Mouse (Mus musculus): ENCODE data around the gene Dlgap1. TPM values are rescaled to one million over a fixed set of nuclear protein-coding genes. Genes with fewer than 3 reads are reported as not detected.

Dlgap1 gene
- polyA plus RNA-seq, 1 experiment from 2014 or later: 0.39 TPM

- Histone ChIP-seq H3K4me3 (ENCODE audit: low read length) (no peak overlapping the region), H3K4me2 (ENCODE audit: low read depth, low read length) (no peak overlapping the region), H3K9me3 (replicated peaks; ENCODE audit: control insufficient read depth, low read length) (no peaks in the 10 kb centered on the region), H3K27ac (ENCODE audit: low read length) (no peak overlapping the region), H3K9ac (ENCODE audit: low read length) (no peak overlapping the region), H3K36me3 (ENCODE audit: control insufficient read depth, insufficient read depth) (no peaks in the 10 kb centered on the region), H3K4me1 (ENCODE audit: control insufficient read depth, insufficient read depth, low read length) (no peaks in the 10 kb centered on the region), H3K27me3 (ENCODE audit: control insufficient read depth, insufficient read depth, low read length) (no peaks in the 10 kb centered on the region)
- no peak for ATAC-seq (replicated peaks; ENCODE audit: extremely low read depth, insufficient read depth, low FRiP score)
- 81% methylated on average over 11 of the region's 11 CpGs for WGBS
Measured at GRCm38 (mm10) chr17:70307418-70308176, 338.7 kb downstream of the Dlgap1 start.

GRCm38 (mm10) chr17:70308364-70309231 is 339.7 kb downstream of the Dlgap1 start:
- Histone ChIP-seq H3K4me1 (ENCODE audit: control insufficient read depth, insufficient read depth, low read length) (no peaks in the 10 kb centered on the region), H3K4me3 (ENCODE audit: low read length) (no peak overlapping the region), H3K4me2 (ENCODE audit: low read depth, low read length) (no peak overlapping the region), H3K9ac (ENCODE audit: low read length) (no peak overlapping the region), H3K27me3 (ENCODE audit: control insufficient read depth, insufficient read depth, low read length) (no peaks in the 10 kb centered on the region), H3K9me3 (replicated peaks; ENCODE audit: control insufficient read depth, low read length) (no peaks in the 10 kb centered on the region), H3K27ac (ENCODE audit: low read length) (no peak overlapping the region), H3K36me3 (ENCODE audit: control insufficient read depth, insufficient read depth) (no peaks in the 10 kb centered on the region)
- ATAC-seq (replicated peaks; ENCODE audit: extremely low read depth, insufficient read depth, low FRiP score): no peak
- WGBS: 69% methylated on average over 22 of the region's 22 CpGs

- H3K4me2 ChIP-seq (ENCODE audit: low read depth, low read length): no peak overlapping the region
- ATAC-seq (replicated peaks; ENCODE audit: extremely low read depth, insufficient read depth, low FRiP score): no peak
- no peak overlapping the region for H3K9ac ChIP-seq (ENCODE audit: low read length)
- no peaks in the 10 kb centered on the region for H3K4me1 ChIP-seq (ENCODE audit: control insufficient read depth, insufficient read depth, low read length)
- WGBS: 74% methylated on average over 5 of the region's 5 CpGs
- no peaks in the 10 kb centered on the region for H3K27me3 ChIP-seq (ENCODE audit: control insufficient read depth, insufficient read depth, low read length)
- no peak overlapping the region for H3K4me3 ChIP-seq (ENCODE audit: low read length)
- H3K27ac ChIP-seq (ENCODE audit: low read length): no peak overlapping the region
- H3K36me3 ChIP-seq (ENCODE audit: control insufficient read depth, insufficient read depth): no peaks in the 10 kb centered on the region
- H3K9me3 ChIP-seq (replicated peaks; ENCODE audit: control insufficient read depth, low read length): no peaks in the 10 kb centered on the region
Measured at GRCm38 (mm10) chr17:70316327-70316726, 347.5 kb downstream of the Dlgap1 start.

- no peak overlapping the region for H3K4me3 ChIP-seq (ENCODE audit: low read length)
- no peaks in the 10 kb centered on the region for H3K36me3 ChIP-seq (ENCODE audit: control insufficient read depth, insufficient read depth)
- H3K4me2 ChIP-seq (ENCODE audit: low read depth, low read length): no peak overlapping the region
- no peak for ATAC-seq (replicated peaks; ENCODE audit: extremely low read depth, insufficient read depth, low FRiP score)
- no peaks in the 10 kb centered on the region for H3K9me3 ChIP-seq (replicated peaks; ENCODE audit: control insufficient read depth, low read length)
- H3K4me1 ChIP-seq (ENCODE audit: control insufficient read depth, insufficient read depth, low read length): no peaks in the 10 kb centered on the region
- no peaks in the 10 kb centered on the region for H3K27me3 ChIP-seq (ENCODE audit: control insufficient read depth, insufficient read depth, low read length)
- no peak overlapping the region for H3K9ac ChIP-seq (ENCODE audit: low read length)
- WGBS: 83% methylated on average over 7 of the region's 7 CpGs
- no peak overlapping the region for H3K27ac ChIP-seq (ENCODE audit: low read length)
Measured at GRCm38 (mm10) chr17:70317779-70318178, 348.9 kb downstream of the Dlgap1 start.

- H3K4me3 ChIP-seq (ENCODE audit: low read length): no peak overlapping the region
- WGBS: 76% methylated on average over 6 of the region's 6 CpGs
- no peak for ATAC-seq (replicated peaks; ENCODE audit: extremely low read depth, insufficient read depth, low FRiP score)
Measured at GRCm38 (mm10) chr17:70321976-70322375, 353.1 kb downstream of the Dlgap1 start.

DNA sequence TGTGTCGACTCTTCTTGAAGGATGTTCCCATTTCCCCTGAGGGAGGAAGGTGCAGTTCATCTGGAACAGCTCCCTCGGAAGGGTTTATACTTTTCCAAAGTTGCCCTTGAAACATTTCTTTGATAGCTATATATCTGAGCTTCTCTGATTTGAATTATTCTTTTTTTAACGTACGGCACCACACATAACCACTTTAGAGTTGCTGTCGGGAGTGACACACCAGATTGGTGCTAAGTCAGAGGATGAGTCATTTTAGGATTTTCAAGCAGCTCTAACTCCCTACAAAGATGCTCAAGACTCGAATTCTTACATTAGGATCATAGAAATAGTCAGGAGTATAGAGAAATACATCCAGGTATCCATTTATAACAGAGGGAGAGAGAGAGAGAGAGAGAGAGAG is 364.6 kb downstream of the Dlgap1 start:
- no peak overlapping the region for H3K4me2 ChIP-seq (ENCODE audit: low read depth, low read length)
- 63% methylated on average over 6 of the region's 6 CpGs for WGBS
- H3K9ac ChIP-seq (ENCODE audit: low read length): no peak overlapping the region
- no peak overlapping the region for H3K27ac ChIP-seq (ENCODE audit: low read length)
- no peak for ATAC-seq (replicated peaks; ENCODE audit: extremely low read depth, insufficient read depth, low FRiP score)
- H3K27me3 ChIP-seq (ENCODE audit: control insufficient read depth, insufficient read depth, low read length): no peaks in the 10 kb centered on the region
- no peaks in the 10 kb centered on the region for H3K4me1 ChIP-seq (ENCODE audit: control insufficient read depth, insufficient read depth, low read length)
- H3K9me3 ChIP-seq (replicated peaks; ENCODE audit: control insufficient read depth, low read length): no peaks in the 10 kb centered on the region
- no peak overlapping the region for H3K4me3 ChIP-seq (ENCODE audit: low read length)
- no peaks in the 10 kb centered on the region for H3K36me3 ChIP-seq (ENCODE audit: control insufficient read depth, insufficient read depth)

More at GRCm38 (mm10) chr17:70321976-70322375, 353.1 kb downstream of the Dlgap1 start:
- no peak overlapping the region for H3K4me2 ChIP-seq (ENCODE audit: low read depth, low read length)
- H3K4me1 ChIP-seq (ENCODE audit: control insufficient read depth, insufficient read depth, low read length): no peaks in the 10 kb centered on the region
- no peak overlapping the region for H3K9ac ChIP-seq (ENCODE audit: low read length)
- H3K36me3 ChIP-seq (ENCODE audit: control insufficient read depth, insufficient read depth): no peaks in the 10 kb centered on the region
- H3K27me3 ChIP-seq (ENCODE audit: control insufficient read depth, insufficient read depth, low read length): no peaks in the 10 kb centered on the region
- no peaks in the 10 kb centered on the region for H3K9me3 ChIP-seq (replicated peaks; ENCODE audit: control insufficient read depth, low read length)
- H3K27ac ChIP-seq (ENCODE audit: low read length): no peak overlapping the region

GRCm38 (mm10) chr17:70334171-70334570 is 365.3 kb downstream of the Dlgap1 start:
- Histone ChIP-seq H3K9ac (ENCODE audit: low read length) (no peak overlapping the region), H3K4me3 (ENCODE audit: low read length) (no peak overlapping the region), H3K4me1 (ENCODE audit: control insufficient read depth, insufficient read depth, low read length) (no peaks in the 10 kb centered on the region), H3K9me3 (replicated peaks; ENCODE audit: control insufficient read depth, low read length) (no peaks in the 10 kb centered on the region), H3K27me3 (ENCODE audit: control insufficient read depth, insufficient read depth, low read length) (no peaks in the 10 kb centered on the region), H3K27ac (ENCODE audit: low read length) (no peak overlapping the region), H3K36me3 (ENCODE audit: control insufficient read depth, insufficient read depth) (no peaks in the 10 kb centered on the region), H3K4me2 (ENCODE audit: low read depth, low read length) (no peak overlapping the region)
- 42% methylated on average over 3 of the region's 3 CpGs for WGBS
- no peak for ATAC-seq (replicated peaks; ENCODE audit: extremely low read depth, insufficient read depth, low FRiP score)

GRCm38 (mm10) chr17:70339821-70340220 is 370.9 kb downstream of the Dlgap1 start:
- Histone ChIP-seq H3K27ac (ENCODE audit: low read length) (no peak overlapping the region), H3K36me3 (ENCODE audit: control insufficient read depth, insufficient read depth) (no peaks in the 10 kb centered on the region), H3K9me3 (replicated peaks; ENCODE audit: control insufficient read depth, low read length) (no peaks in the 10 kb centered on the region), H3K4me2 (ENCODE audit: low read depth, low read length) (no peak overlapping the region), H3K9ac (ENCODE audit: low read length) (no peak overlapping the region), H3K27me3 (ENCODE audit: control insufficient read depth, insufficient read depth, low read length) (no peaks in the 10 kb centered on the region), H3K4me3 (ENCODE audit: low read length) (no peak overlapping the region), H3K4me1 (ENCODE audit: control insufficient read depth, insufficient read depth, low read length) (no peaks in the 10 kb centered on the region)
- no peak for ATAC-seq (replicated peaks; ENCODE audit: extremely low read depth, insufficient read depth, low FRiP score)
- WGBS: 76% methylated on average over 7 of the region's 7 CpGs

DNA sequence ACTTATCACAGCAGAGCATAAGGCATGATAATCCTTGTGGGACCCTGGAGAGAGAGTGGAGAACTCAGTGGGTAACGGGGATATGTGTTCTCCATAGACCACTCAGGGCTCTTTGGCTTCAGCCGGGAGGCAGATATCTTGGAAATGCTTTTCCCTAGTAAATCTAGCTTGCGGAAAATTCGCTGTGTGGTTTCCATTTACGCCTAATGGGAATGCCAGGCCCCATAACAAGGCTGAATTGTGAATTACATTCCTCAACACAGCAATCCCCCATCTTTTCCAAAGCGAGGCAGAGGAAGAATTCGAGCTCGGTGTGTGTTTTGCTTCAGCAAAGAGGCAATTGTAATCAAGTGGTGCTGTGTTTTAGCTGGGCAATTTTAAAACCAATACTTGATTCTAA is 372.4 kb downstream of the Dlgap1 start:
- 70% methylated on average over 8 of the region's 8 CpGs for WGBS
- Histone ChIP-seq H3K36me3 (ENCODE audit: control insufficient read depth, insufficient read depth) (no peaks in the 10 kb centered on the region), H3K27me3 (ENCODE audit: control insufficient read depth, insufficient read depth, low read length) (no peaks in the 10 kb centered on the region), H3K4me2 (ENCODE audit: low read depth, low read length) (no peak overlapping the region), H3K4me1 (ENCODE audit: control insufficient read depth, insufficient read depth, low read length) (no peaks in the 10 kb centered on the region), H3K9me3 (replicated peaks; ENCODE audit: control insufficient read depth, low read length) (no peaks in the 10 kb centered on the region), H3K9ac (ENCODE audit: low read length) (no peak overlapping the region), H3K27ac (ENCODE audit: low read length) (no peak overlapping the region), H3K4me3 (ENCODE audit: low read length) (no peak overlapping the region)
- ATAC-seq (replicated peaks; ENCODE audit: extremely low read depth, insufficient read depth, low FRiP score): no peak
